Mouse (Mus musculus) bone marrow macrophage, adult 2 months (primary cell): Measurements from ENCODE around the gene Rbp4. TPM values are rescaled to one million over a fixed set of nuclear protein-coding genes. Genes with fewer than 3 reads are reported as not detected.

Experiments
- H3K27ac ChIP-seq: 2 replicates; pipeline ENCODE4 v1.5.1; 2012; ENCODE audit warnings: low read depth, low read length; ENCODE audit not compliant: insufficient read depth
- H3K4me1 ChIP-seq: 2 replicates; pipeline ENCODE4 v1.6.1; 2012; ENCODE audit warnings: low read length; ENCODE audit not compliant: control insufficient read depth, insufficient read depth
- H3K4me3 ChIP-seq: 2 replicates; pipeline ENCODE4 v1.5.1; 2012; ENCODE audit warnings: mild to moderate bottlenecking, low read length, moderate library complexity; ENCODE audit not compliant: insufficient read depth
- CTCF ChIP-seq: IDR thresholded peaks from 2 replicates; pipeline ENCODE4 v1.5.1; 2012; ENCODE audit warnings: low read depth, mild to moderate bottlenecking, low read length, moderate library complexity
- POLR2A ChIP-seq: IDR thresholded peaks from 2 replicates; pipeline ENCODE4 v1.6.1; 2012; ENCODE audit warnings: mild to moderate bottlenecking, low read depth, low read length, borderline replicate concordance
- polyA plus RNA-seq: library from polyadenylated mRNA; stranded (reverse); fragments of >200 nt; gene quantifications from 2 replicates; pipeline ENCODE4 v1.2.4, GENCODE M21; 2012; ENCODE audit not compliant: missing spikeins, insufficient read depth, insufficient read length

The Rbp4 gene
- polyA plus RNA-seq: not detected in 2 replicates

DNA sequence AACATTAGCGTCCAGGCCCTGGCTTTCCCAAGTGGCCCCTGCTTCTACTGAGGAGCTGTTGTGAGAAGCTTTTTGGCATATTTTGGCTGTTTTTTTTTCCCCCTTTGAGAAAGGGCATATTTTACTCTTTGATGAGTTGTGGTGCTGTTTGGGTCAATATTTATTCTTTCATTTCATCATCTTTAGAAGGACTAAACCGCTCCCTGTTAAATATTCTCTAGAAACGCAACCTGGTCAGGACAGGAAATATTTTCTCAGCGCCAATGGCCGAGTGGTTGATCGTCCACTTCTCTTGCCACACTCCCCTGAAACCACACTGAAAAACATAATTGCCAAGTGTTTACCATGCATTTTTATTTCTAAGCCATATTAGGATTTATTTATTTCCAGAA is at the start of gene Rbp4:
Gene Rbp4, minus strand, starts transcription at position 63 of the 392 bp plus-strand sequence.
- no peak for TF ChIP-seq CTCF
- Histone ChIP-seq H3K27ac (no peak within 1 kb of the TSS), H3K4me1 (no peaks in the 10 kb centered on the region), H3K4me3 (0 out of 2 replicates have a peak within 1 kb of the TSS, but pooled peaks have one; percentile 10)

DNA sequence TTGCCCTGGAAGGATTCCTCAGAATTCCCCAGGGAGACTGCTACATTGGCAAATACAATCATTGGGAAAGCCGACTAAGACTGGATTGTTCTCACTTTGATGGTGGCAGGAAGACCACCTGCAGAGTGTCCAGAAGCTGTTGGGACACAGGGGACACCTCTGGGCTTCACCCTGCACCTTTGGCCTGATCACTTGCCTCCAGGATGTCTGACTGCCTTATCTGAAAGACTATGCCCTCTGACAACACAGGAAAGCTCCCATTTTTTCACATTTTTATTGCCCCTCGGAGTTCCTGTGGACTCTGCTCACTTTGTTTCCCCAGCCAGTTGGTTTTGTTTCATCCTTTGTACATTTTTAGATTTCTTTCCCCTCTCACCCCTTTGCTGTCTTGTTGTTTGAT is 39.6 kb upstream of the Rbp4 start:
- H3K4me3 ChIP-seq: no peak overlapping the region

DNA sequence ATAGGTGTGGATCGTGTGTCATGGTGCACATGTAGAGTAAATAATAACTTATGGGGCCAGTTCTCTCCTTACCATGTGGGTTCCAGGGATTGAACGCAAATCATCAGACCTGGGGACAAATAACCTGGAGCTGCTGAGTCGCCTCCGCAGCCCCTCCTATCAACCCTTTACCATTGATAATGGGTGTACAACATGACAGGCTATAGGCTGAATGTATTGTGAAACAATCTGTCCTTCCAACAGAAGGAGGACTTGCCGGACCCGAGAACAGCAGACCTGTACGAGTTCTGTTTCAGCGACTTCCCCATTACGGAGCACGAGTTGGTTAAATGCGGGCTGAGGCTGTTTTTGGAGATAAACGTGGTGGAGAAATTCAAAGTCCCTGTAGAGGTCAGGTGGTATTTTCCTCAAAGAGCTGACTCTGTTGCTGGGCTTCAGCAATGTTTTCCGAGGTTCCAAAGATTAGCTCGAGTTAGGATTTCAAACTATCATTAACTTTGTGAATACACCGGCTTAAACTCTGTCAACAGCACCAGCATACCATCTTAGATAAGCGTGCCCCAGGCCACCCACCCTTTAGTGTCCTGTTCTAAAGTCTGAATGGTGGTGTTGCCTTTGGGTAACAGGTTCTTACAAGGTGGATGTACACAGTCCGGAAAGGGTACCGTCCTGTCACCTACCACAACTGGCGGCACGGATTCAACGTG is 36.7 kb upstream of the Rbp4 start:
- TF ChIP-seq CTCF (no peak), POLR2A (no peak)
- no peak overlapping the region for H3K27ac ChIP-seq
- no peak overlapping the region for H3K4me3 ChIP-seq
- no peaks in the 10 kb centered on the region for H3K4me1 ChIP-seq

More for the DNA sequence above, 39.6 kb upstream of the Rbp4 start:
- no peak for TF ChIP-seq CTCF
- no peak for TF ChIP-seq POLR2A
- Histone ChIP-seq H3K27ac (no peak overlapping the region), H3K4me1 (no peaks in the 10 kb centered on the region)

DNA sequence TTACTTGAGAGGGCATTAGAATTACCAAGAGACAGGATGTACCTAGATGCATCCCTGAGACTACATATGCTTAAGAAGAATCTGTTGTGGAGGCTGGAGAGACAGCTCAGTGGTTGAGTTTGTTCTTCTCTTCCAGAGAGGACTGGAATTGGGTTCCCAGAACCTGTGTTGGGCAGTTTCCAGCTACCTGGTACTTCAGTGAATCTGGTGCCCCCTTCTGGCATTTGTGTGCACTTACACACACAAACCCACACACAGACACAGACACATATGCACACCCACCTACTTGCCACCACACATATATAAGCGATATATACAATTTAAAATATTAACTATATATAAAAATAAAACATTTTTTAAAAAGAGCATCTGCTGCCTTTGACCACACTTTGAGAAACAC is 31.2 kb upstream of the Rbp4 start:
- Histone ChIP-seq H3K4me3 (no peak overlapping the region), H3K27ac (no peak overlapping the region), H3K4me1 (no peaks in the 10 kb centered on the region)
- TF ChIP-seq CTCF: no peak
- no peak for TF ChIP-seq POLR2A

DNA sequence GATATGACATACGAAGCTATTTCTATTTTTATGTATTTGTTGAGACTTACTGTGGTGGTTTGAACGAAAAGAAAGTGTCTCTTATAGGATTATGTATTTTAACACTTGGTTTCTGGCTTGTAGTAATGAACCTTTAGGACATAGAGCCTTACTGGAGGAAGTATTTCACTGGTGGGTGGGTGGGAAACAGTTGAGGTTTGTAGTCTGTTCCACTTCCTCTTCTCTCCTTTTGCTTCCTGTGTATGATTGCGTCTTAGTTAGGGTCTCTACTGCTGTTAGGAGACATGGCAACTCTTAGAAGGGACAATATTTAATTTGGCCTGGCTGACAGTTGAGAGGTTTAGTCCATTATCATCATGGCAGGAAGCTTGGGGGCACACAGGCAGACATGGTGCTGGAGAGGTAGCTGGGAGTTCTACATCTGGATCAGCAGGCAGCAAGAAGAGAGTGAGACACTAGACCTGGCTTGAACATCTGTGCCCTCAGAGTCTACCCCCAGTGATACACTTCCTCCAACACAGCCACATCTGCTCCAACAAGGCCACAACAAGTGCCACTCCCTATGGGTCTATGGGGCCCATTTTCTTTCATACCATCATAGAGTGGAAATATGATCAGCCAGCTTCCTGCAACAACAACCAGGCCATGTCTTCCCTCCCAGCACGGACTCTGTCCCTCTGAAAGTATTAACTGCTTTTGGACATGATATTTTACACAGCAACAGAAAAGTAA is 18.6 kb upstream of the Rbp4 start:
- TF ChIP-seq CTCF (no peak), POLR2A (no peak)
- Histone ChIP-seq H3K4me3 (no peak overlapping the region), H3K4me1 (no peaks in the 10 kb centered on the region; the same call in 1 of the 2 replicates), H3K27ac (no peak overlapping the region)

DNA sequence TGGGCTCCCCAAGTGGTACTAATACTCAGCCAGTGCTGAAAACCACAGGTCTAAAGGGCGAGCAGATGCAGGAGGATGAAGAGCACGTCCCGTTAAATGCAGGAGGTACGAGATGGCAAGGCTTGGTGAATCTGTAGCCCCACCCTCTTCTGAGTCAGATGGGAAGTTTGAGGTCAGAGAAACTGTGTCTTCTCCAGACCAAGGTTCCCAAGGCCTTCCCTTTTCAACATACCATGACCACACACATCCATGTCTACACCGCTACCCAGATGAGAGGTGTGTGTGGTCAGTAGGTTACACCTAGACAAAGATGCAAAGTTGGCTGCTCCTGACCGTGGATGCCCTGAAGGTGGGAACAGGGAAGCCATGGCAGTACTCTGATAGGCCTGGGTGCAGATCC is 9.7 kb upstream of the Rbp4 start:
- H3K4me3 ChIP-seq: no peak overlapping the region
- no peak overlapping the region for H3K27ac ChIP-seq
- H3K4me1 ChIP-seq: no peaks in the 10 kb centered on the region
- TF ChIP-seq CTCF: no peak
- no peak for TF ChIP-seq POLR2A

DNA sequence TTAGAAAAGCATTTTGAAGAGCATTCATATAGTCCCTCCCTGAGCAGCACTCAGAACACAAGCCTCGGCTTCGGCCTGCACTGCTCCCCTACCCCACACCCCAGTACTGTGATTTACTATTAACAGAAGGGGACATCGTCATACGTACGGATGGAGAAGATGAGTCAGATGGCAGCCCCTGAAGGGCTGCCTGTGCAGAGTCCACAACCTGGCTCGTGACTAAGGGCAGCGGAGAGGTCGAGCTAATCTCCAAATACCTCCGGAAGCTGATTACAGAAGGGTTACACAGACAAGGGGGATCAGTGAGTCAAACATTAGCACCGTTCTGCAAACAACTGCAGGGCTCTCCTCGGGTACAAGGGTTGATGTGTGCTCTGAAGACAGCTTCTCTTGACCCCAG is 8.9 kb upstream of the Rbp4 start:
- TF ChIP-seq CTCF: no peak
- TF ChIP-seq POLR2A: no peak
- no peak overlapping the region for H3K27ac ChIP-seq

DNA sequence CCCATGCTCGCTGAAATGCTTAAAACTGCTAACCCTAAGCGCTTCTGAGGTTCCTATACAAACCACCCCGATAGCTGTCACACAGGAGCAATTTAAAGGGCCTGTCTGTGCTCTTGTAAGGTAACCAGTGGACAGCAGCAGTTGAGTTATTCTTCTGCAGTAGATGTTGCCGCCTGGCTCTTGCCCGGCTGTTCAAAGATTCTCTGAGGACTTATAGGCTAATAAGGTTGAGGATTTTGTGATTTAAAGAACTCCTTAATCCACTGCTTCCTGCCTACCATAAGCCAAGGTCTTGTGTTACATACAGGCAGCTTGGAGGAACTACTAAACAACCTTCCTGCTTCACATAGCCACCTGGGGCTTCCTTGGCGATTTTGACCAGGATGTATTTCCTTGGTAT is 7.4 kb upstream of the Rbp4 start, which contains the start of gene Pde6c:
Gene Pde6c, plus strand, starts transcription at position 301 of the 400 bp plus-strand sequence.
- no peak for TF ChIP-seq POLR2A
- no peak for TF ChIP-seq CTCF
- Histone ChIP-seq H3K27ac (no peak within 1 kb of the TSS), H3K4me1 (no peaks in the 10 kb centered on the region)

More for the DNA sequence above, 8.9 kb upstream of the Rbp4 start:
- Histone ChIP-seq H3K4me1 (no peaks in the 10 kb centered on the region), H3K4me3 (no peak overlapping the region)

DNA sequence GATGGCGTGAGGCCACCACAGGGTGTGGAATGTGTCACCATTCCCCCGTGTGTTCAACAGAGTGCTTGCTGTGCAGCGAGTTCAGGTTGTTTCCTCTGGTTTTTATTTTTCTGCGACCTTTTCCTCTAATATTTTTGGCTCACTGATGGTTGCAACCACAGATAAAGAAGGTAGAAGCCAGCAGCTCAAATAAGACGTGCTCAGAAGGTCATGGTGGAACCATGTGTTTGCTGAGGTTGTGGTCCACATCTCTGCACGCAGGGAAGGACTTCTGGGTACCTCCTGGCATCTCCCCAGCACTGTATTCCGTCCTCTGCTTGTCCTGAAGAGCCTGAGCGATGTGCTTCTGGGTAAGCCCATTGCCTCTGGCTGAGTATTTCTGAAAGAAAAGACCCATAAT is 1.6 kb upstream of the Rbp4 start:
- Histone ChIP-seq H3K27ac (no peak overlapping the region), H3K4me3 (no peak overlapping the region), H3K4me1 (no peaks in the 10 kb centered on the region)
- TF ChIP-seq CTCF (no peak), POLR2A (no peak)

More for the DNA sequence above, 7.4 kb upstream of the Rbp4 start, which contains the start of gene Pde6c:
- no peak within 1 kb of the TSS for H3K4me3 ChIP-seq

DNA sequence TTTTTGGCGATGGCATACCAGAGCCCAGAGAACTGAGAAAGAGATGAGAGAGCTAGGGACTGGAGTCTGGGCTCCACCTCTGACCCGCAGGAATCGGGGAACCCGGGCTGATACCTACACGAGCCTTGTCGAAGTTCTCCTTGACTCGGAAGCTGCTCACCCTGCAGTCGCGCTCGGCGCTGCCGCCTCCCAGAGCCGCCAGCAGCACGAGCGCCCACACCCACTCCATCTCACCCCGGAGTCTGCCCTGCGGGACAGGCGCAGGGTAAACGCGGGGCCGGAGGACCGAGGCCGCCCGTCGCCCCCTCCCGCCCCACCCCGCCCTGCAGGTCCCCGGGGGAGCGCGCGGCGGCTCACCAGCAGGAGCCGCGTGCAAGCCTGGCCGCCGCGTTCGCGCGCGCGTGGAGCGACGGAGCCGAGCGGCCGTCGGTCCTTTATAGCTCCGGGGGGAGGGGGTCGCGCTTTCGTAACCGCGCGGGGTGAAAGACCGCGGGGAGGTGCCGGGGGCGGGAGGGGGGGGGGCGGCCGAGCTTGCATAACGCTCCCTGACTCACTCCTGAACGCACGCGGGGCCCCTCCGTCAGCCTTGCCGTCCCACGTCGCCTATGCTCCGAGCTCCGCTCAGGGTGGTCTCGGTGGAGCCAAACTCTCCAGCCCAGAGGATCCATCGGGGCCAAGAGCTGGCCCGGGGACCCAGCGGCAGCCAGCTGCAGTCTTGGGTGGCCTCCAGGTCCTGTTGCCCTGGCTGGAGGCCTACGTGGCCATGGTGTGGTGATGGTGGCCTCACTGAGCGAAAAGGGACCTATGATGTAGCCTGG is 471 bp downstream of the Rbp4 start:
- Histone ChIP-seq H3K4me1 (no peaks in the 10 kb centered on the region), H3K27ac (no peak overlapping the region), H3K4me3 (0 out of 2 replicates have a peak overlapping the region, but pooled peaks have one; percentile 10)
- TF ChIP-seq POLR2A (no peak), CTCF (no peak)
